Mouse (Mus musculus): ENCODE measurements around the gene Lgals7.

Gene Lgals7

GRCm38 (mm10) chr7:28830981-28831380, 32.7 kb upstream of the Lgals7 start:
- no peak for DNase-seq (ENCODE audit: low read depth)

GRCm38 (mm10) chr7:28831411-28832125, 32.1 kb upstream of the Lgals7 start:
- DNase-seq (ENCODE audit: low read depth): no peak

- no peak for DNase-seq (ENCODE audit: low read depth)
These were observed 31.5 kb upstream of the Lgals7 start for GRCm38 (mm10) chr7:28832137-28832536.

- DNase-seq (ENCODE audit: low read depth): no peak
These were observed 29.8 kb upstream of the Lgals7 start, which contains the start of gene Lgals4 for GRCm38 (mm10) chr7:28833723-28834347. Gene Lgals4, plus strand, starts transcription at chr7:28833854.

- DNase-seq (ENCODE audit: low read depth): no peak
These were observed 26.7 kb upstream of the Lgals7 start for GRCm38 (mm10) chr7:28836936-28837335.

GRCm38 (mm10) chr7:28838331-28838730, 25.3 kb upstream of the Lgals7 start:
- no peak for DNase-seq (ENCODE audit: low read depth)

- DNase-seq (ENCODE audit: low read depth): no peak
These were observed 16.4 kb upstream of the Lgals7 start for GRCm38 (mm10) chr7:28847273-28847672.

GRCm38 (mm10) chr7:28849700-28850236, 13.9 kb upstream of the Lgals7 start:
- DNase-seq (ENCODE audit: low read depth): no peak

- DNase-seq (ENCODE audit: low read depth): no peak
These were observed 13.0 kb upstream of the Lgals7 start for GRCm38 (mm10) chr7:28850642-28851041.

GRCm38 (mm10) chr7:28859953-28860352, 3.7 kb upstream of the Lgals7 start:
- DNase-seq (ENCODE audit: low read depth): no peak

- no peak for DNase-seq (ENCODE audit: low read depth)
These were observed 2.8 kb upstream of the Lgals7 start for GRCm38 (mm10) chr7:28860898-28861297.

GRCm38 (mm10) chr7:28862817-28863499, 695 bp upstream of the Lgals7 start:
- DNase-seq (ENCODE audit: low read depth): no peak

- no peak for DNase-seq (ENCODE audit: low read depth)
These were observed 666 bp downstream of the Lgals7 start for GRCm38 (mm10) chr7:28864288-28864750.

GRCm38 (mm10) chr7:28865481-28866300, 2.0 kb downstream of the Lgals7 start:
- peak; percentile 90 for DNase-seq (ENCODE audit: low read depth)

GRCm38 (mm10) chr7:28866769-28867507, 3.3 kb downstream of the Lgals7 start:
- DNase-seq (ENCODE audit: low read depth): no peak

- DNase-seq (ENCODE audit: low read depth): peak; percentile 74
These were observed 4.1 kb downstream of the Lgals7 start for GRCm38 (mm10) chr7:28867508-28868340.

- DNase-seq (ENCODE audit: low read depth): no peak
These were observed 7.4 kb downstream of the Lgals7 start for GRCm38 (mm10) chr7:28870901-28871664.

GRCm38 (mm10) chr7:28874565-28874964, 10.9 kb downstream of the Lgals7 start:
- no peak for DNase-seq (ENCODE audit: low read depth)

- DNase-seq (ENCODE audit: low read depth): no peak
These were observed 12.4 kb downstream of the Lgals7 start for GRCm38 (mm10) chr7:28876099-28876498.
